Mouse (Mus musculus) kidney, embryonic 14.5 days (tissue): ENCODE results near the gene Cux1. TPM values are rescaled to one million over a fixed set of nuclear protein-coding genes. Genes with fewer than 3 reads are reported as not detected.

Experiments
- ATAC-seq: fragments of 200-750 bp; cut with Nextera tagmentation; 2 replicates; pipeline ENCODE4 v1.8.0; 2017; ENCODE audit warnings: moderate number of reproducible peaks, mild to moderate bottlenecking, moderate TSS enrichment, moderate library complexity; ENCODE audit not compliant: low FRiP score, low TSS enrichment
- H3K27ac ChIP-seq: fragments of 300-500 bp; sonication (generic); 2 replicates; pipeline ENCODE4 v1.5.1; 2014; ENCODE audit warnings: low read depth, mild to moderate bottlenecking, low read length, moderate library complexity, mixed read lengths
- H3K27me3 ChIP-seq: fragments of 300-500 bp; sonication (generic); 2 replicates; pipeline ENCODE4 v1.6.1; 2014; ENCODE audit warnings: mild to moderate bottlenecking, low read length; ENCODE audit not compliant: control insufficient read depth, insufficient read depth
- H3K36me3 ChIP-seq: fragments of 300-500 bp; sonication (generic); 2 replicates; pipeline ENCODE4 v1.6.1; 2014; ENCODE audit warnings: low read length, mixed read lengths; ENCODE audit not compliant: control insufficient read depth, insufficient read depth
- H3K4me1 ChIP-seq: fragments of 300-500 bp; sonication (generic); 2 replicates; pipeline ENCODE4 v1.6.1; 2014; ENCODE audit warnings: low read length, mixed read lengths; ENCODE audit not compliant: control insufficient read depth, insufficient read depth
- H3K4me2 ChIP-seq: fragments of 300-500 bp; sonication (generic); replicated peaks from 2 replicates; pipeline ENCODE4 v1.6.1; 2014; ENCODE audit warnings: low read depth, mild to moderate bottlenecking, low read length
- H3K4me3 ChIP-seq: fragments of 300-500 bp; sonication (generic); 2 replicates; pipeline ENCODE4 v1.5.1; 2014; ENCODE audit warnings: mild to moderate bottlenecking, low read length
- H3K9ac ChIP-seq: fragments of 300-500 bp; sonication (generic); 2 replicates; pipeline ENCODE4 v1.6.1; 2014; ENCODE audit warnings: low read depth, mild to moderate bottlenecking, low read length, moderate library complexity
- H3K9me3 ChIP-seq: fragments of 300-500 bp; sonication (generic); 2 replicates; pipeline ENCODE4 v1.6.1; 2016; ENCODE audit warnings: low read length; ENCODE audit not compliant: control insufficient read depth
- WGBS: fragments of 180-500 bp; shearing (Covaris S2); extraction: QIAGEN DNeasy Blood & Tissue Kit; methylation state at CpG from one replicate; pipeline ENCODE4 v1.1.7; 2014; 5-methylcytosine and 5-hydroxymethylcytosine counted together
- polyA plus RNA-seq: library from polyadenylated mRNA; unstranded; fragments of >200 nt; fragmentation: Nextera tagmentation; extraction: Ambion mirVana; gene quantifications from 2 replicates; pipeline ENCODE4 v1.2.1, GENCODE M21; 2014

The Cux1 gene
- polyA plus RNA-seq, 1 experiment from 2014 or later: 105 TPM

DNA sequence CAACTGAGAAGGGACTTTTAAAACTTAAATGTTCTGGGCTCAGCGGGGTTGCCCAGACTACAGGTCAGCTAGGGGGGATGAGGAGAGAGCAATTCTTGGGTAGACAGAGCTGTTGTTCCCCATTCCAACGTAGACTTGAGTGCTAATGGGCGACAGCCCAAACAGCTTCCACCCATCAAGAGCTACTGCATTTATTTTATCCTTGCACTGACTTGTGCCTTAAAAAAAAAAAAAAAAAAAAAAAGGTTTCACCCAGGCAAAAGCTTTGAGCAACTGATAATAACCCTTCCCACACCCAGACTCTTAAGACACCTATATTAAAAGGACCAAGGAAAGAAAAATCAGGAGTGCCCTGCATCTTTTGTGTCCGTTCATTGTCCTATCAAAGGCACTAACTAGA lies 4.2 kb downstream of the Cux1 start:
- no peak for ATAC-seq
- Histone ChIP-seq H3K4me3 (no peak overlapping the region), H3K27me3 (no peaks in the 10 kb centered on the region), H3K9me3 (no peaks in the 10 kb centered on the region), H3K36me3 (no peaks in the 10 kb centered on the region), H3K9ac (no peak overlapping the region), H3K27ac (no peak overlapping the region), H3K4me1 (peaks cover 20% of the 10 kb centered on the region), H3K4me2 (no peak overlapping the region)
- 53% methylated on average over 4 of the region's 4 CpGs for WGBS

DNA sequence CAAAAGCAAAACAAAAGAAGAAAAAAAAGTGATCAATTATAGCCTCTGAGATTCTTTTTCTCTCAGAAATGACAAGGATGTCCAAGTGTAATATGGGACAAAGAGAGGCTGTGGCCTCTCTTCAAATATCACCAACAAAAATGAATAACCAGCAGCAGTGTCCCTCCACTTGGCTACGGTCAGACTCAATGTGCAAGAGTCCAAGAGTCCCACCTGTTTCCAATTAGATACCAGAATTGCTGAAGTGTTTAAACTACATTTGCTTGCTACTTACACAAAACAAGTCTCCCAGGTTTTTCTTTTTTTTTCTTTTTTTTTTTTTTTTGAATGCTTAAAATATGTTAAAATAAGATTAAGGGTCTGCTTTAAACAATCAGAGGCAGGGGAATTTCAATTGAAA lies 5.1 kb downstream of the Cux1 start:
- Histone ChIP-seq H3K9ac (no peak overlapping the region), H3K27me3 (no peaks in the 10 kb centered on the region), H3K9me3 (no peaks in the 10 kb centered on the region), H3K36me3 (no peaks in the 10 kb centered on the region), H3K4me2 (no peak overlapping the region), H3K4me1 (peaks cover 22% of the 10 kb centered on the region), H3K27ac (no peak overlapping the region), H3K4me3 (no peak overlapping the region)
- 74% methylated on average over 1 of the region's 1 CpGs for WGBS
- ATAC-seq: no peak

DNA sequence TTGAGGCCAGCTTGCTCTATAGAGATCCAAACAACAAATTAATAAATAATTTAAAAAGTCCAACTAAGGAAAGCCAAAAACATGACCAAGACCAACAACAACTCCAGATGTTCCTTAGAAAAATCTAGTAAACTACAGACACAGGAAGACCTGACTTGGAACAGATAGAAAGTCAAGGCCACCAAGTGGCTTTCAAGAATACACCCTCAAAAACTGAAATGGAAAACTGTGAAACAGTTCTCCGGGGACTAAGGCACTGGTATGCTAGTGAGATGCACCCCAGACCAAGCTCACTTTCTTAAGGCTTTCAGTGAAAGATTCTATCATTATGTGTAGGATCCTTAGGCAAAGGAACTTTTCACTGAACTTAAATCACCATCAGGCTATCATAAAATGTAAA lies 5.6 kb downstream of the Cux1 start:
- no peak overlapping the region for H3K9ac ChIP-seq
- H3K4me3 ChIP-seq: no peak overlapping the region
- no peaks in the 10 kb centered on the region for H3K27me3 ChIP-seq
- peaks cover 22% of the 10 kb centered on the region for H3K4me1 ChIP-seq
- WGBS: 88% methylated on average over 1 of the region's 1 CpGs
- no peak overlapping the region for H3K27ac ChIP-seq
- H3K36me3 ChIP-seq: no peaks in the 10 kb centered on the region
- no peaks in the 10 kb centered on the region for H3K9me3 ChIP-seq
- ATAC-seq: no peak
- no peak overlapping the region for H3K4me2 ChIP-seq

DNA sequence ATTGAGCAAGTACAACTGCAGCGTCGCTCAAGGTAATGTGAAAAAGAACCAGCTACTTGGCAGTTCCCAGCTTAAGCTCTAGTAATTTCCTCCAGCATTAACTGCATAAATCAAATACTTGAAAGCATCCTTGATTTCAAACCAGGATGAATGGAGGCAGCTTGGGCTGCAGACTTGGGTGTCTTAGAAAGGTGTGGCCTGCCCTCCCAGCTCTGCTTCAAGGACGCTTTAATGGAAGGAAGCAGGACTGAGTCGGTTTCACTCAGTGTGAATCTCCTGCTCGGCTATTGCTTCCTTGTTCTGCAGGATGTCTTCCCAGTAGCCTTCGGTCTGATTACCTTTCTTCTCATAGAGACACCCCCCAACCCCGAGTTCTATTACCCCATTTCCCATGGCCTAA lies 6.6 kb downstream of the Cux1 start:
- H3K4me1 ChIP-seq: peaks cover 31% of the 10 kb centered on the region
- H3K9ac ChIP-seq: no peak overlapping the region
- no peak overlapping the region for H3K27ac ChIP-seq
- ATAC-seq: no peak
- H3K36me3 ChIP-seq: no peaks in the 10 kb centered on the region
- H3K4me2 ChIP-seq: no peak overlapping the region
- no peak overlapping the region for H3K4me3 ChIP-seq
- H3K9me3 ChIP-seq: no peaks in the 10 kb centered on the region
- no peaks in the 10 kb centered on the region for H3K27me3 ChIP-seq
- 54% methylated on average over 7 of the region's 7 CpGs for WGBS

DNA sequence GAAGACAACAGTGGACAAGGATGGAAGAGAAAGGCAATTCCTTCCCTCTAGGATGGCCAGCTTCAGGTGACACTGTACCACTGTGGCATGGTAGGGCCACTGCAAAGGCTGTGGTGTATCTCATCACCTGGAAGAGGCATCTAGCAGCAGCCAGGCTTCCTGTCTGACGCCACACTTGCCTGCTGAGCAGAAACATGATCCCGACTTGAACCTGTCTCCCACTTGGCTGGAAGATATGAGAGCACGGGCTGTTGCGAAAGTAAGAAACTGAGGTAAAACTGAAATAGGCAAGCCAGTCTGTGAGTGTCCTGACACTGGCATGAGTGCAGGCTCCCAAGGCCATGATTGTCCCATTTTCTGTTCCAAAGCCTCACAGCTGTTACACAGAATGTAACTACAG lies 9.8 kb downstream of the Cux1 start:
- no peak for ATAC-seq
- WGBS: 51% methylated on average over 4 of the region's 4 CpGs
- no peak overlapping the region for H3K9ac ChIP-seq
- H3K4me1 ChIP-seq: peaks cover 32% of the 10 kb centered on the region
- H3K4me2 ChIP-seq: no peak overlapping the region
- no peaks in the 10 kb centered on the region for H3K27me3 ChIP-seq
- no peaks in the 10 kb centered on the region for H3K9me3 ChIP-seq
- H3K4me3 ChIP-seq: no peak overlapping the region
- H3K36me3 ChIP-seq: no peaks in the 10 kb centered on the region
- no peak overlapping the region for H3K27ac ChIP-seq

DNA sequence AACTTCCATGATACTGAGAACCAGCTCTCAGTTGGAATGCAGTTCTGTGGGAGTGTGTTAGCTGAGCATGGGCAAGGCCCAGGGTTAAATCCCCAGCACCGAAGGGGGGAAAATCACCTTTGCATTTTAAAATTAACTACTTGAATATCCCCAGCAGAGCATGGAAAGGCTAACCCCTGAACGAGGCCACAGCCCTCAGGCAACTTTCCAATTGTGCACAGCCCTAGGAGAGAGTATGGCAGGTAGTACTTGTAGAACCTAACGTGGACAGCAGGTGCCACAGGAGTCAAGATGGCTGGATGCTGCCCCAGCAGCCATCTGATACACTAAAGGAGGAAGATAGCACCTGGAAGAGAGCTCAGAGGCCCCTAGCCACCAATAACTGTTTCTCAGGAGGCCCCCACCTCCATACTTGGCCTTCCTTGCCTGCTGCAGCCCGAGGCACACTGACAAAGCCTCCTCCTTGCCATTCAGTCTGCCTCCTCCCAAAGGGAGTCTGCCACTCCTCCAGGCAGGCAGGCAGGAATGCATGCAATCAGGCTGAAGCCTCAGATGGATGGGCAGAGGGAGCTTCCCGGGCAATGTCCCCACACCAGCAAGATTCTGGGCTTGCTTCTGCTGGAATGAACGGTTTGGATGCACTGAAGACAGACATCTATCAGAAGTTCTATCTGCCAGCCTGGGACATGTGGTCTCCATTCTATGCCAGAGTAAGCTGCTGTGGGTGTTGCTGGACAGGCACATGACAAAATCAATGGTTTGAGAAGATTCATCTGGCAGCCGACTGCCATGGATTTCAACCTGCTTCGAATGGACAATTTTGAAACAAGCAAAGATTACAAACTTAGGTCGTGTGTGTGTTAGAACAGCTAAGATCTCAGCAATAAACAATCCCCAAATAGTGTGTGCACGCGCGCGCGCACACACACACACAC lies 10.7 kb downstream of the Cux1 start:
- Histone ChIP-seq H3K27ac (no peak overlapping the region), H3K9ac (no peak overlapping the region), H3K36me3 (no peaks in the 10 kb centered on the region), H3K4me1 (peaks cover 39% of the 10 kb centered on the region), H3K9me3 (no peaks in the 10 kb centered on the region), H3K27me3 (no peaks in the 10 kb centered on the region), H3K4me2 (no peak overlapping the region), H3K4me3 (no peak overlapping the region)
- WGBS: 74% methylated on average over 14 of the region's 14 CpGs
- no peak for ATAC-seq

DNA sequence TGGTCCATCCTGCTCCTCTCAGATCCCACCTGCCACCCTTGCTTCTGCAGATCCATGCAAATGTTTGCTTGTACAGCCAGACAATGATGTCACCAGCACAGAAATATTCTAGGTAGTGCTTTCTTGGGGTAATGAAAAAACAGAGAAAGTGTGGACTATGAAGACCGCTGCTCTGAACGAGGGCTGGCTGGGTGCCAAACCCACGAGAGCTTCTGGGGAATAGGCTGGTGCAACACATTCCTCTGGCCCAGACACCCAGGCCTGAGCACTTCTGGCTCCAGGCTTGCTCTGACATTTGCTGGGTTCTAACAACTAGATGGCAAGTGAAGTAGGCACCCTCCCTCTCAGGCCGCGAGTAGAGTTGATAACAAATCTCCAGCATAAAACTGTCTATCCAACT lies 11.6 kb downstream of the Cux1 start:
- no peak overlapping the region for H3K9ac ChIP-seq
- H3K36me3 ChIP-seq: no peaks in the 10 kb centered on the region
- WGBS: 26% methylated on average over 5 of the region's 5 CpGs
- peaks cover 48% of the 10 kb centered on the region for H3K4me1 ChIP-seq
- no peak overlapping the region for H3K4me3 ChIP-seq
- H3K27me3 ChIP-seq: no peaks in the 10 kb centered on the region
- H3K9me3 ChIP-seq: no peaks in the 10 kb centered on the region
- ATAC-seq: no peak
- H3K4me2 ChIP-seq: no peak overlapping the region
- H3K27ac ChIP-seq: no peak overlapping the region

DNA sequence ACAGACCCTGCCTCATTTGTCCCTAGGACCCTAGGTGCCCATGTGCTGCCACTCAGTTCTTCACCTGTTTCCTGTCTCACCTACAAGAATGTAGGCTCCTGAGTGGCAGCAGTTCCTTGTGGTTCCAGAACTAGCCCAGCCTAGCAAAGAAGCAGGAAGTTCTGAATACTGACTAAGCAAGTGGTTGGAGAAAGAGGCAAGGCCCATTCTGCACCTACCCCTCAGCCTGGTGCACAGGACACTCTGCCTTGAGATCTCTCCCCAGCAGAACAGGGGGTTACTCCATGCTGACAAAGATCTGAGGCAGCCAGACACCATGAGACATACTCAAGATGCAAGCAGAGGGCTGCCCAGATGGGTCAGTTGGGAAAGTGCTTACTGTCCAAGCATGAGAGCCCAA lies 14.5 kb downstream of the Cux1 start:
- no peaks in the 10 kb centered on the region for H3K9me3 ChIP-seq
- no peak overlapping the region for H3K4me3 ChIP-seq
- ATAC-seq: no peak
- no peak overlapping the region for H3K4me2 ChIP-seq
- no peaks in the 10 kb centered on the region for H3K27me3 ChIP-seq
- no peak overlapping the region for H3K9ac ChIP-seq
- H3K36me3 ChIP-seq: no peaks in the 10 kb centered on the region
- H3K27ac ChIP-seq: no peak overlapping the region
- peaks cover 49% of the 10 kb centered on the region for H3K4me1 ChIP-seq

DNA sequence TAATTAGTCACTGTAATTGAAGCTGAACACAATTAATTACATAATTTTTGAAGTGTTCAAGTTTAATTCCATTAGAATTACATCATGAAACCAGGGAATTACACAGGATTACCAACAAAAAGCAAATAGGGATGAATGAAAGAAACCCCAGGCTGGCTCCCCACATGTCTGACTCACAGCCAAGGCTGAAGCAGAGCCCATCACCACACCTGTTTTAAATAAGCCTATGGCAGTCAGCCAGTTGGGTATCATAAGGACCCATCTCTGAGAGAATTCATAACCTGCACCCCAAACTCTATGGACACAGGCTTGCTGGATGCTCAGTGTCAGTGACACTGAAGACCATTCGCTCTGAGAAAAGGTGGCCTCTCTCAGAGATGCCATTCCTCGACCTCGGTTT lies 15.2 kb downstream of the Cux1 start:
- no peak overlapping the region for H3K4me2 ChIP-seq
- H3K36me3 ChIP-seq: no peaks in the 10 kb centered on the region
- H3K4me3 ChIP-seq: no peak overlapping the region
- no peak overlapping the region for H3K27ac ChIP-seq
- H3K9ac ChIP-seq: no peak overlapping the region
- H3K4me1 ChIP-seq: peaks cover 46% of the 10 kb centered on the region
- no peak for ATAC-seq
- H3K27me3 ChIP-seq: no peaks in the 10 kb centered on the region
- H3K9me3 ChIP-seq: no peaks in the 10 kb centered on the region
- 86% methylated on average over 3 of the region's 3 CpGs for WGBS
